Mouse (Mus musculus) CH12.LX (cell line): ENCODE measurements at regions not wholly inside any gene's neighbourhood (a gene's known extent, or its start where the extent isn't known, plus 50 kb on each side); places are given as distances from the start of the nearest gene placed in this dataset.

Experiments
- DNase-seq: peaks from one replicate; pipeline ENCODE4 v3.0.0-alpha.2; 2013; ENCODE audit errors: extremely low read depth
- H3K27ac ChIP-seq: 2 replicates; pipeline ENCODE4 v1.5.1; 2012; ENCODE audit warnings: low read depth, mild to moderate bottlenecking, control low read depth, moderate library complexity; ENCODE audit not compliant: insufficient read depth
- H3K27me3 ChIP-seq: replicated peaks from 2 replicates; pipeline ENCODE3; 2012; ENCODE audit warnings: inconsistent platforms
- H3K36me3 ChIP-seq, 2 experiments: replicated peaks in 1 of 2; 2 replicates each; pipeline versions ENCODE3 to v1.6.1; 2012; ENCODE audit warnings: inconsistent platforms in 1 of 2, low read length in 1 of 2, mild to moderate bottlenecking in 1 of 2, mixed read lengths in 1 of 2, moderate library complexity in 1 of 2; ENCODE audit not compliant: control insufficient read depth in 1 of 2, insufficient read depth in 1 of 2
- H3K4me1 ChIP-seq, 2 experiments: 2 replicates each; pipeline ENCODE4 v1.6.1; 2012; ENCODE audit warnings: inconsistent platforms in 1 of 2, moderate library complexity in 1 of 2; ENCODE audit not compliant: insufficient read depth in 2 of 2, control insufficient read depth in 1 of 2
- H3K4me2 ChIP-seq: 2 replicates; pipeline ENCODE4 v1.6.1; 2012; ENCODE audit warnings: low read depth, mild to moderate bottlenecking, control low read depth; ENCODE audit not compliant: poor library complexity, insufficient read depth, severe bottlenecking
- H3K4me3 ChIP-seq, 3 experiments: fragments of 150-350 bp in 1 of 3; sonication (generic) in 1 of 3; replicated peaks in 1 of 3; 2 replicates each; pipeline versions ENCODE3 to v1.5.1; 2011 to 2012; ENCODE audit warnings: low read depth in 2 of 3, low read length in 2 of 3, mild to moderate bottlenecking in 2 of 3, moderate library complexity in 2 of 3, control low read depth in 1 of 3, improper control_type of control experiment in 1 of 3, inconsistent platforms in 1 of 3, mixed read lengths in 1 of 3; ENCODE audit not compliant: poor library complexity in 1 of 3
- H3K79me2 ChIP-seq: replicated peaks from 2 replicates; pipeline ENCODE4 v1.6.1; 2012; ENCODE audit warnings: mild to moderate bottlenecking, moderate library complexity; ENCODE audit not compliant: control insufficient read depth, poor library complexity, insufficient read depth, severe bottlenecking; ENCODE audit errors: extremely low read depth
- H3K9ac ChIP-seq: 2 replicates; pipeline ENCODE4 v1.6.1; 2012; ENCODE audit warnings: low read depth, mild to moderate bottlenecking, control low read depth, moderate library complexity; ENCODE audit not compliant: insufficient read depth
- H3K9me3 ChIP-seq: replicated peaks from 2 replicates; pipeline ENCODE3; 2012; ENCODE audit warnings: low read length, inconsistent platforms, mixed read lengths
- CHD1 ChIP-seq: IDR thresholded peaks from 2 replicates; pipeline ENCODE4 v1.6.1; 2012; ENCODE audit warnings: low read depth, low read length, improper control_type of control experiment, inconsistent platforms
- CHD2 ChIP-seq: IDR thresholded peaks from 2 replicates; pipeline ENCODE4 v1.6.1; 2011; ENCODE audit warnings: low read length, improper control_type of control experiment
- CTCF ChIP-seq, 2 experiments: IDR thresholded peaks in 1 of 2; conservative IDR thresholded peaks in 1 of 2; 2 replicates each; pipeline ENCODE4 v1.5.1; 2011 to 2012; ENCODE audit warnings: low read depth in 2 of 2, low read length in 2 of 2, improper control_type of control experiment in 1 of 2, inconsistent platforms in 1 of 2, mild to moderate bottlenecking in 1 of 2, moderate library complexity in 1 of 2
- E2F4 ChIP-seq: IDR thresholded peaks from 2 replicates; pipeline ENCODE4 v1.6.1; 2011; ENCODE audit warnings: low read depth, low read length, improper control_type of control experiment; ENCODE audit not compliant: insufficient replicate concordance
- ELF1 ChIP-seq: IDR thresholded peaks from 2 replicates; pipeline ENCODE4 v1.6.1; 2014; ENCODE audit warnings: low read depth, mild to moderate bottlenecking, inconsistent platforms, low read length, improper control_type of control experiment
- EP300 ChIP-seq: IDR thresholded peaks from 2 replicates; pipeline ENCODE4 v1.6.1; 2011; ENCODE audit warnings: low read length, improper control_type of control experiment
- ETS1 ChIP-seq: conservative IDR thresholded peaks from 2 replicates; pipeline ENCODE4 v1.6.1; 2012; ENCODE audit warnings: low read depth, mild to moderate bottlenecking, inconsistent platforms, low read length, improper control_type of control experiment, moderate library complexity
- KAT2A ChIP-seq: IDR thresholded peaks from 2 replicates; pipeline ENCODE4 v1.6.1; 2012; ENCODE audit warnings: low read length, improper control_type of control experiment, inconsistent platforms; ENCODE audit not compliant: insufficient replicate concordance
- MAFK ChIP-seq: IDR thresholded peaks from 2 replicates; pipeline ENCODE4 v1.6.1; 2011; ENCODE audit warnings: low read length, improper control_type of control experiment; ENCODE audit not compliant: insufficient replicate concordance
- MAX ChIP-seq: IDR thresholded peaks from 2 replicates; pipeline ENCODE4 v1.6.1; 2011; ENCODE audit warnings: low read length, improper control_type of control experiment
- MAZ ChIP-seq: IDR thresholded peaks from 2 replicates; pipeline ENCODE4 v1.6.1; 2012; ENCODE audit warnings: low read depth, mild to moderate bottlenecking, inconsistent platforms, low read length, improper control_type of control experiment, moderate library complexity
- MEF2A ChIP-seq: IDR thresholded peaks from 2 replicates; pipeline ENCODE4 v1.6.1; 2014; ENCODE audit warnings: low read depth, mild to moderate bottlenecking, inconsistent platforms, low read length, improper control_type of control experiment, borderline replicate concordance
- MXI1 ChIP-seq: IDR thresholded peaks from 2 replicates; pipeline ENCODE4 v1.6.1; 2011; ENCODE audit warnings: mild to moderate bottlenecking, low read depth, low read length, improper control_type of control experiment
- MYC ChIP-seq: IDR thresholded peaks from 2 replicates; pipeline ENCODE4 v1.6.1; 2011; ENCODE audit warnings: low read depth, mild to moderate bottlenecking, improper control_type of control experiment, low read length
- NELFE ChIP-seq: IDR thresholded peaks from 2 replicates; pipeline ENCODE4 v1.6.1; 2011; ENCODE audit warnings: low read depth, low read length, improper control_type of control experiment
- PAX5 ChIP-seq: IDR thresholded peaks from 2 replicates; pipeline ENCODE4 v1.6.1; 2012; ENCODE audit warnings: low read length, inconsistent platforms, mixed read lengths
- RAD21 ChIP-seq: IDR thresholded peaks from 2 replicates; pipeline ENCODE4 v1.6.1; 2011; ENCODE audit warnings: low read depth, mild to moderate bottlenecking, low read length, improper control_type of control experiment, moderate library complexity
- RCOR1 ChIP-seq: conservative IDR thresholded peaks from 2 replicates; pipeline ENCODE4 v1.6.1; 2012; ENCODE audit warnings: low read depth, mild to moderate bottlenecking, inconsistent platforms, low read length, improper control_type of control experiment
- SIN3A ChIP-seq: IDR thresholded peaks from 2 replicates; pipeline ENCODE4 v1.6.1; 2012; ENCODE audit warnings: low read length, improper control_type of control experiment, inconsistent platforms
- SMC3 ChIP-seq: IDR thresholded peaks from 2 replicates; pipeline ENCODE4 v1.6.1; 2011; ENCODE audit warnings: low read depth, low read length, improper control_type of control experiment
- TBP ChIP-seq: conservative IDR thresholded peaks from 2 replicates; pipeline ENCODE4 v1.6.1; 2011; ENCODE audit warnings: low read depth, low read length, improper control_type of control experiment
- TCF12 ChIP-seq: IDR thresholded peaks from 2 replicates; pipeline ENCODE4 v1.6.1; 2014; ENCODE audit warnings: low read depth, mild to moderate bottlenecking, inconsistent platforms, low read length, improper control_type of control experiment
- UBTF ChIP-seq: IDR thresholded peaks from 2 replicates; pipeline ENCODE4 v1.6.1; 2012; ENCODE audit warnings: low read depth, mild to moderate bottlenecking, inconsistent platforms, low read length, improper control_type of control experiment, moderate library complexity
- USF1 ChIP-seq: IDR thresholded peaks from 2 replicates; pipeline ENCODE4 v1.6.1; 2014; ENCODE audit warnings: low read depth, mild to moderate bottlenecking, inconsistent platforms, low read length, improper control_type of control experiment
- ZKSCAN1 ChIP-seq: IDR thresholded peaks from 2 replicates; pipeline ENCODE4 v1.6.1; 2012; ENCODE audit warnings: low read depth, inconsistent platforms, low read length, improper control_type of control experiment, borderline replicate concordance
- ZNF384 ChIP-seq: IDR thresholded peaks from 2 replicates; pipeline ENCODE4 v1.6.1; 2012; ENCODE audit warnings: low read depth, low read length, improper control_type of control experiment, inconsistent platforms
- dilution Hi-C: fragments of 300-500 bp; cut with MboI; formaldehyde crosslinking; loops from 2 replicates; pipeline ENCODE4 v1.14.3; 2020; ENCODE audit warnings: low sequenced_read_pairs; ENCODE audit not compliant: extremely low pct_unique_long_range_greater_than_20kb, extremely low pct_ligation_motif_present
- in situ Hi-C: fragments of 300-500 bp; cut with MboI; formaldehyde crosslinking; loops from 3 replicates; pipeline ENCODE4 v1.14.3; 2019; ENCODE audit warnings: low sequenced_read_pairs, low pct_ligation_motif_present, low pct_unique_long_range_greater_than_20kb, mixed read lengths

DNA sequence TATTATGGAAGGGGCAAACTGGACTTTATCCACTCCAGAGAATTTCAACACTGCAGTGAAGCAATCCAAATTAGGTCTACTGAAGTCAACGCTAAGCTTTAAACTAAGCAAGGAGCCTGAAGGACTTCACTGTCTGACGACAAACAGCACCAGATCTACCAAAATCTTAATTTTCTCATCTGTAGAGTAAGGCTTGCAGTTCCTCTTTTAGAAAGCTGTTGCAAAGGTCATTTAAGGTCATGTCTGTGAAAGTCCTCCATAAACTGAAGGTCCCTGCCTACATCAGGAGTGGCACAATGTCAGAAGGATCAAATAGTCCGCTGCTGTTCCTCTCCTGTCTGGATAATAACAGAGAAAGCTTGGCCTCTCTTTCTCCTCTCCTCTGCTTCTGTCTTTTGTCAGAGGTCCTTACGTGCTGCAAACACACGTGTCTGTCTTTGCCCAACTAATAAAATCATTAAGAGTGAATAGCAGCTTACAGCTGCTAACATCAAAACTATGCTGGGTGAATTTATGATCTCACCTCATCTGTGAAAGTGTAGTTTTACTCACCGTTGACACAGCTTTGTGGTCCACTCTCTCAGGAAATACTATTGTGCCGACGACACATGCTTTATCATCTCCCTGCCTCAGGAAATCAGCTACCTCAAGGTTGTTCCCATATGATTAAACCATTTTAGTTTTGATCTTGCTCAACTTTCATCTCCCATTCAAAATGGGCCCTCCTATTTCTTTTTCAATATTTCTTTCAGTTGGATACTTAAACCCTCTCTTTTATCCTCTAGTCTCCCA lies 117.9 kb upstream of the Tas2r134 start:
- in situ Hi-C loops, result no loop called here
- DNase-seq, result no peak
- Histone ChIP-seq H3K4me1 (no peaks in the 10 kb centered on the region), H3K4me3 (no peak overlapping the region), H3K9ac (no peak overlapping the region), H3K79me2 (no peaks in the 10 kb centered on the region), H3K9me3 (no peaks in the 10 kb centered on the region), H3K27ac (no peak overlapping the region), H3K4me2 (no peak overlapping the region), H3K36me3 (no peaks in the 10 kb centered on the region), H3K27me3 (no peaks in the 10 kb centered on the region)
- TF ChIP-seq SMC3 (no peak), UBTF (no peak), MAZ (no peak), MYC (no peak), ZNF384 (no peak), USF1 (no peak), CHD1 (no peak), RAD21 (no peak), MEF2A (no peak), MAFK (no peak), CHD2 (no peak), MAX (no peak), ETS1 (no peak), RCOR1 (no peak), ZKSCAN1 (no peak), KAT2A (no peak), TBP (no peak), NELFE (no peak), EP300 (no peak)
- dilution Hi-C loops, result no loop called here

DNA sequence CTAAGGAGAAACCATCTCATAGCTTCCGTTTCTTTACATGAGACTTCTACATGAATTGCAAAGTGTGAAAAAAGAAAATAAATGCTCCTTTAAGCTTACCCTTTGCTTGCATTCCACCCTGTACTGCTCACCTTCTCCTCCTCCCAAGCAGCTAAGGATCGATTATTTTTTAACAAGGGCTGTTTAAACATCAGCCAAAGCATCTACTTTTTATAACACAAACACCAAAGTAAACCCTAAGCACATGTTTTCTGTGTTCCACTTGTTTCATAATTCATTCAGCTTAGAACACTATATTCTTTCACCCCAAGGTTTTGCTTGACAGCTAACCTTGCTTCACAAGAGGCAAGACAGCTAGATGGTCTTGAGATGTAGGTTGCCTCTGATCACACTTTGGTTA lies 129.4 kb upstream of the Tas2r134 start:
- H3K9me3 ChIP-seq, result no peaks in the 10 kb centered on the region
- in situ Hi-C loops, result no loop called here

More for the DNA sequence above, 129.4 kb upstream of the Tas2r134 start:
- H3K9ac ChIP-seq, result no peak overlapping the region
- H3K79me2 ChIP-seq, result no peaks in the 10 kb centered on the region
- no peaks in the 10 kb centered on the region for H3K27me3 ChIP-seq
- no peak for DNase-seq
- H3K4me1 ChIP-seq, result no peaks in the 10 kb centered on the region
- no peak overlapping the region for H3K4me2 ChIP-seq
- H3K27ac ChIP-seq, result no peak overlapping the region
- TF ChIP-seq CTCF (conservative IDR thresholded peaks at IDR 0.05 in 1 of 2, IDR thresholded peaks at IDR 0.05 in 1 of 2; ENCODE audit: low read depth in 2 of 2, low read length in 2 of 2) (no peak), UBTF (no peak), SIN3A (no peak), MYC (no peak), ZNF384 (no peak), USF1 (no peak), E2F4 (no peak), ETS1 (no peak), MEF2A (no peak), PAX5 (no peak), TCF12 (no peak), ELF1 (no peak), CHD1 (no peak), RCOR1 (no peak), MXI1 (no peak)
- dilution Hi-C loops, result no loop called here
- no peaks in the 10 kb centered on the region for H3K36me3 ChIP-seq
- no peak overlapping the region for H3K4me3 ChIP-seq
